Mouse (Mus musculus): ENCODE data around the gene Mdk. TPM values are rescaled to one million over a fixed set of nuclear protein-coding genes. Genes with fewer than 3 reads are reported as not detected.

Gene Mdk
- total RNA-seq, 2 experiments from 2014 or later, result 15.7 to 16.8 TPM

Small RNA genes lying within 50 kb of the gene (microRNA-seq; reads per million reads assigned to microRNA genes)
- gene Mir6999, result 0 to 0.36 reads per million in 2 experiments

Other genes with a start within 250 kb of the Mdk start
- 10 to 100 TPM; 38.9 to 40.8 TPM for gene Atg13, start 221.7 kb downstream of the Mdk start, total RNA-seq (2021)
- 1 to 10 TPM; 5.3 to 5.8 TPM for gene Harbi1, start 221.4 kb downstream of the Mdk start, total RNA-seq (2021)
- 10 to 100 TPM; 19.4 to 19.6 TPM for gene Ambra1, start 202.2 kb downstream of the Mdk start, total RNA-seq (2021)
- gene Chrm4, start 5.0 kb downstream of the Mdk start, total RNA-seq (2021), result not detected
- not detected for gene Gm9821, start 13.4 kb upstream of the Mdk start, total RNA-seq (2021)
- 10 to 100 TPM; 62.3 to 63.1 TPM for gene Dgkz, start 43.6 kb upstream of the Mdk start, total RNA-seq (2021)
- 1 to 10 TPM; 8.0 to 8.5 TPM for gene Creb3l1, start 92.2 kb upstream of the Mdk start, total RNA-seq (2021)
- gene Phf21a, start 160.8 kb upstream of the Mdk start, total RNA-seq (2021), result 10 to 100 TPM; 32.6 to 33.6 TPM